Mouse (Mus musculus): Measurements from ENCODE around the gene 1700023F06Rik. TPM values are rescaled to one million over a fixed set of nuclear protein-coding genes. Genes with fewer than 3 reads are reported as not detected.

1700023F06Rik gene
- total RNA-seq, 1 experiment: not detected

- Histone ChIP-seq H3K4me3 (ENCODE audit: insufficient read depth in 1 of 2, low read depth in 1 of 2, low read length in 2 of 2, poor library complexity in 1 of 2, severe bottlenecking in 1 of 2) (peak overlapping the region; percentile 64 to 70; a peak in 3 of 4 replicates), H3K9me3 (ENCODE audit: control insufficient read depth, insufficient read depth, low read depth, low read length) (no peaks in the 10 kb centered on the region), H3K36me3 (ENCODE audit: control insufficient read depth, insufficient read depth, low read length, poor library complexity, severe bottlenecking) (no peaks in the 10 kb centered on the region), H3K27ac (ENCODE audit: insufficient read depth, low read depth, low read length, poor library complexity, severe bottlenecking) (no peak overlapping the region), H3K4me1 (ENCODE audit: control insufficient read depth in 2 of 2, insufficient read depth in 2 of 2, low read length in 2 of 2, poor library complexity in 1 of 2) (peaks cover 7 to 13% of the 10 kb centered on the region in 2 experiments; a peak in 3 of 4 replicates), H3K9ac (ENCODE audit: insufficient read depth, low read depth, low read length, poor library complexity, severe bottlenecking) (no peak overlapping the region)
- in situ Hi-C loops (cut with MboI; ENCODE audit: low sequenced_read_pairs in 2 of 2, unreplicated experiment in 2 of 2): no loop called here
- no peak for DNase-seq (ENCODE audit: low read depth, low spot score)
- TF ChIP-seq CHD2 (IDR thresholded peaks at IDR 0.05; ENCODE audit: low read depth, low read length): no peak
- TF ChIP-seq ZNF384 (IDR thresholded peaks at IDR 0.05; ENCODE audit: low read depth, low read length): no peak
- TF ChIP-seq MAFK (IDR thresholded peaks at IDR 0.05; ENCODE audit: insufficient read depth, low read depth, low read length): no peak
- no peak for TF ChIP-seq ZC3H11A (IDR thresholded peaks at IDR 0.05; ENCODE audit: borderline replicate concordance, low read depth, low read length)
- no peak for TF ChIP-seq HCFC1 (IDR thresholded peaks at IDR 0.05; ENCODE audit: borderline replicate concordance, insufficient read depth, low read length)
Measured at GRCm38 (mm10) chr11:103170111-103170493, 38.3 kb downstream of the 1700023F06Rik start.

- TF ChIP-seq ZNF384 (IDR thresholded peaks at IDR 0.05; ENCODE audit: low read depth, low read length): no peak
- no peak for TF ChIP-seq MAFK (IDR thresholded peaks at IDR 0.05; ENCODE audit: insufficient read depth, low read depth, low read length)
- TF ChIP-seq ZC3H11A (IDR thresholded peaks at IDR 0.05; ENCODE audit: borderline replicate concordance, low read depth, low read length): no peak
- TF ChIP-seq CHD2 (IDR thresholded peaks at IDR 0.05; ENCODE audit: low read depth, low read length): no peak
- no peak for TF ChIP-seq HCFC1 (IDR thresholded peaks at IDR 0.05; ENCODE audit: borderline replicate concordance, insufficient read depth, low read length)
- H3K9ac ChIP-seq (ENCODE audit: insufficient read depth, low read depth, low read length, poor library complexity, severe bottlenecking): no peak overlapping the region
- H3K27ac ChIP-seq (ENCODE audit: insufficient read depth, low read depth, low read length, poor library complexity, severe bottlenecking): no peak overlapping the region
- DNase-seq (ENCODE audit: low read depth, low spot score): no peak
- in situ Hi-C loops (cut with MboI; ENCODE audit: low sequenced_read_pairs in 2 of 2, unreplicated experiment in 2 of 2): no loop called here
- H3K36me3 ChIP-seq (ENCODE audit: control insufficient read depth, insufficient read depth, low read length, poor library complexity, severe bottlenecking): no peaks in the 10 kb centered on the region
- H3K4me1 ChIP-seq (ENCODE audit: control insufficient read depth in 2 of 2, insufficient read depth in 2 of 2, low read length in 2 of 2, poor library complexity in 1 of 2): peaks cover 6 to 9% of the 10 kb centered on the region in 2 experiments; a peak in 3 of 4 replicates
- H3K4me3 ChIP-seq (ENCODE audit: insufficient read depth in 1 of 2, low read depth in 1 of 2, low read length in 2 of 2, poor library complexity in 1 of 2, severe bottlenecking in 1 of 2): no peak overlapping the region
- no peaks in the 10 kb centered on the region for H3K9me3 ChIP-seq (ENCODE audit: control insufficient read depth, insufficient read depth, low read depth, low read length)
Measured at GRCm38 (mm10) chr11:103169664-103170063, 38.7 kb downstream of the 1700023F06Rik start.

DNA sequence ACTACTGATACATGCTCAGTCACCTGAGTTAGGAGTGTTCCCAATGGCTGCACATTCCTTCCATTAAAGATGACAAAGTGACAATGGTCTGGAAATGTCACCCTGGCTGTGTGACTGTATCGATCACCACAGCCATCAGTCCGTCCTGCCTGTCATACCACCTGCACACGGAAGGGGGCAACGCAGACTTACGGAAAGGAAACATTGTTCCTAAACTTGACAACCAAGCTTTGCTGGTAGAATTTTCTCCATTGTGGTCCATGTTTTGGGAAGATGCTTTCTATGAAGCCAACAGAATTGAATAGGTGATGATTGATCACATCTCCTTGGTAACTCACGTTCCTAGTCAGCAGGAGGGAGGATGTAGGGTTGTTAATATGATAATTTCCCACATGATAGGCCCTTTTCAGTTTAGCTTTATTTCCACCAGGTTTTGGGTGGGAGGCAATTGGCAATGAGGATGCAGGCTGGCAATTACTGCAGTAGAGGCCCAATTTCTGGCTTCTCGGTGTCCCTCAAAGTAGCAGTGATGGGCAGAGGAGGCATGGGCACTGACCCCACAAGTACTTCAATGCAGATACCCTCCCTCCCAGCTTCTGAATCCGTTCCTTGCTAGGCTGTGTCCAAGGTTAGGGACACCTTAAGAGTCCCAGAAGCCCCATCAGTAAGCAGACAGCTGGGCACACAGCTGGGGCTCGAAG lies 39.5 kb downstream of the 1700023F06Rik start:
- in situ Hi-C loops (cut with MboI; ENCODE audit: low sequenced_read_pairs in 2 of 2, unreplicated experiment in 2 of 2): no loop called here
- peak; percentile 49 for DNase-seq (ENCODE audit: low read depth, low spot score)
- no peak for TF ChIP-seq CHD2 (IDR thresholded peaks at IDR 0.05; ENCODE audit: low read depth, low read length)
- TF ChIP-seq ZC3H11A (IDR thresholded peaks at IDR 0.05; ENCODE audit: borderline replicate concordance, low read depth, low read length): peak; percentile 78; the same call in 1 of the 2 replicates
- no peaks in the 10 kb centered on the region for H3K36me3 ChIP-seq (ENCODE audit: control insufficient read depth, insufficient read depth, low read length, poor library complexity, severe bottlenecking)
- H3K4me1 ChIP-seq (ENCODE audit: control insufficient read depth in 2 of 2, insufficient read depth in 2 of 2, low read length in 2 of 2, poor library complexity in 1 of 2): peaks cover 4 to 7% of the 10 kb centered on the region in 2 experiments; a peak in 3 of 4 replicates
- H3K9me3 ChIP-seq (ENCODE audit: control insufficient read depth, insufficient read depth, low read depth, low read length): no peaks in the 10 kb centered on the region
- H3K9ac ChIP-seq (ENCODE audit: insufficient read depth, low read depth, low read length, poor library complexity, severe bottlenecking): no peak overlapping the region
- H3K4me3 ChIP-seq (ENCODE audit: insufficient read depth in 1 of 2, low read depth in 1 of 2, low read length in 2 of 2, poor library complexity in 1 of 2, severe bottlenecking in 1 of 2): no peak overlapping the region
- no peak overlapping the region for H3K27ac ChIP-seq (ENCODE audit: insufficient read depth, low read depth, low read length, poor library complexity, severe bottlenecking)

DNA sequence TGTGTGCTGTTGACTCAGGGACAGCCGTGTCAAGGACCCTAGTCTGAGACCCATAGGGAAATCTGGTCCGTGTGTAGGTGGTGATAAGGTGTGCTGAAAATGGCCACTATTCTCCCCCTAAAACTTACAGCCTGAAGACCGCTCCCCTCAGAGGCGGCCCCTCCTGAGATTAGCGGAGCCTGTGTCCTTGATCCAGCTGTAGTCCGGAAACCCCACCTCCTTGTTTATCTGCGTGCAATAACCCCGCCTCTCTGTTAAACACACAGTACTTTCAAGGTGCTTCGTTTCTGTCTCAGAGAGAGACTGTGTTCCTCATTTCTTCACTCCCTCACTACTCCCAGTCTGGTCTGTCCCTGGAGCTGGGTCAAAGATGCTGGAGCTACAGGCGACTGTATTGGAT lies 44.0 kb downstream of the 1700023F06Rik start:
- H3K27ac ChIP-seq (ENCODE audit: insufficient read depth, low read depth, low read length, poor library complexity, severe bottlenecking): no peak overlapping the region
- no peak for DNase-seq (ENCODE audit: low read depth, low spot score)
- in situ Hi-C loops (cut with MboI; ENCODE audit: low sequenced_read_pairs in 2 of 2, unreplicated experiment in 2 of 2): no loop called here

More for the DNA sequence above, 44.0 kb downstream of the 1700023F06Rik start:
- TF ChIP-seq ZC3H11A (IDR thresholded peaks at IDR 0.05; ENCODE audit: borderline replicate concordance, low read depth, low read length): no peak
- TF ChIP-seq MAFK (IDR thresholded peaks at IDR 0.05; ENCODE audit: insufficient read depth, low read depth, low read length): no peak
- no peak for TF ChIP-seq CHD2 (IDR thresholded peaks at IDR 0.05; ENCODE audit: low read depth, low read length)
- no peak for TF ChIP-seq HCFC1 (IDR thresholded peaks at IDR 0.05; ENCODE audit: borderline replicate concordance, insufficient read depth, low read length)
- no peak for TF ChIP-seq ZNF384 (IDR thresholded peaks at IDR 0.05; ENCODE audit: low read depth, low read length)
- Histone ChIP-seq H3K4me1 (ENCODE audit: control insufficient read depth in 2 of 2, insufficient read depth in 2 of 2, low read length in 2 of 2, poor library complexity in 1 of 2) (peaks cover 0 to 6% of the 10 kb centered on the region in 2 experiments; a peak in 2 of 4 replicates), H3K4me3 (ENCODE audit: insufficient read depth in 1 of 2, low read depth in 1 of 2, low read length in 2 of 2, poor library complexity in 1 of 2, severe bottlenecking in 1 of 2) (no peak overlapping the region; a peak in 1 of 4 replicates), H3K9ac (ENCODE audit: insufficient read depth, low read depth, low read length, poor library complexity, severe bottlenecking) (no peak overlapping the region), H3K36me3 (ENCODE audit: control insufficient read depth, insufficient read depth, low read length, poor library complexity, severe bottlenecking) (no peaks in the 10 kb centered on the region), H3K9me3 (ENCODE audit: control insufficient read depth, insufficient read depth, low read depth, low read length) (no peaks in the 10 kb centered on the region)

All from ES-E14 (cell line).